Mouse (Mus musculus): ENCODE results near the gene Tmem125. TPM values are rescaled to one million over a fixed set of nuclear protein-coding genes. Genes with fewer than 3 reads are reported as not detected.
A peak's percentile ranks its signal among the peaks of the same experiment; 100 is the strongest.

The Tmem125 gene
- polyA plus RNA-seq, 1 experiment from 2014 or later = 0.32 TPM

- H3K27me3 ChIP-seq (ENCODE audit: control insufficient read depth, insufficient read depth, low read length) = peaks cover 2% of the 10 kb centered on the region
- 76% methylated on average over 14 of the region's 14 CpGs for WGBS
- H3K9ac ChIP-seq (ENCODE audit: low read length) = no peak overlapping the region
- ATAC-seq (replicated peaks; ENCODE audit: low FRiP score) (no peak), DNase-seq (ENCODE audit: low spot score) (no peak)
- H3K4me2 ChIP-seq (ENCODE audit: low read depth, low read length, severe bottlenecking) = peak overlapping the region; percentile 58; the same call in 1 of the 2 replicates
- H3K9me3 ChIP-seq (ENCODE audit: control insufficient read depth, low read length) = no peaks in the 10 kb centered on the region
- no peak overlapping the region for H3K4me3 ChIP-seq (ENCODE audit: low read depth, low read length)
- H3K4me1 ChIP-seq (replicated peaks; ENCODE audit: control insufficient read depth, insufficient read depth, low read length) = peaks cover 2% of the 10 kb centered on the region; the same call in 1 of the 2 replicates
- no peaks in the 10 kb centered on the region for H3K36me3 ChIP-seq (ENCODE audit: control insufficient read depth, insufficient read depth, low read length)
- H3K27ac ChIP-seq (ENCODE audit: low read depth, low read length) = no peak overlapping the region
Measured at GRCm38 (mm10) chr4:118544441-118545127, 740 bp upstream of the Tmem125 start.

GRCm38 (mm10) chr4:118543158-118543530 is 700 bp downstream of the Tmem125 start:
- Histone ChIP-seq H3K4me1 (replicated peaks; ENCODE audit: control insufficient read depth, insufficient read depth, low read length) (peaks cover 2% of the 10 kb centered on the region; the same call in 1 of the 2 replicates), H3K9ac (ENCODE audit: low read length) (no peak overlapping the region; the same call in 1 of the 2 replicates), H3K9me3 (ENCODE audit: control insufficient read depth, low read length) (no peaks in the 10 kb centered on the region), H3K4me2 (ENCODE audit: low read depth, low read length, severe bottlenecking) (peak overlapping the region; percentile 58), H3K36me3 (ENCODE audit: control insufficient read depth, insufficient read depth, low read length) (no peaks in the 10 kb centered on the region), H3K27ac (ENCODE audit: low read depth, low read length) (no peak overlapping the region), H3K4me3 (ENCODE audit: low read depth, low read length) (peak overlapping the region; percentile 31; the same call in 1 of the 2 replicates), H3K27me3 (ENCODE audit: control insufficient read depth, insufficient read depth, low read length) (peaks cover 2% of the 10 kb centered on the region)
- 19% methylated on average over 13 of the region's 13 CpGs for WGBS
- ATAC-seq (replicated peaks; ENCODE audit: low FRiP score) (no peak), DNase-seq (ENCODE audit: low spot score) (no peak)

GRCm38 (mm10) chr4:118542510-118543157 is 1.2 kb downstream of the Tmem125 start:
- DNase-seq (ENCODE audit: low spot score) (no peak), ATAC-seq (replicated peaks; ENCODE audit: low FRiP score) (no peak)
- no peaks in the 10 kb centered on the region for H3K9me3 ChIP-seq (ENCODE audit: control insufficient read depth, low read length)
- no peaks in the 10 kb centered on the region for H3K36me3 ChIP-seq (ENCODE audit: control insufficient read depth, insufficient read depth, low read length)
- WGBS = 62% methylated on average over 9 of the region's 9 CpGs
- H3K9ac ChIP-seq (ENCODE audit: low read length) = no peak overlapping the region
- peaks cover 2% of the 10 kb centered on the region for H3K27me3 ChIP-seq (ENCODE audit: control insufficient read depth, insufficient read depth, low read length)
- H3K4me3 ChIP-seq (ENCODE audit: low read depth, low read length) = no peak overlapping the region
- no peak overlapping the region for H3K27ac ChIP-seq (ENCODE audit: low read depth, low read length)
- no peak overlapping the region; the same call in 1 of the 2 replicates for H3K4me2 ChIP-seq (ENCODE audit: low read depth, low read length, severe bottlenecking)
- H3K4me1 ChIP-seq (replicated peaks; ENCODE audit: control insufficient read depth, insufficient read depth, low read length) = peaks cover 2% of the 10 kb centered on the region; the same call in 1 of the 2 replicates

- H3K9me3 ChIP-seq (ENCODE audit: control insufficient read depth, low read length) = no peaks in the 10 kb centered on the region
- peaks cover 2% of the 10 kb centered on the region for H3K27me3 ChIP-seq (ENCODE audit: control insufficient read depth, insufficient read depth, low read length)
- no peak overlapping the region for H3K27ac ChIP-seq (ENCODE audit: low read depth, low read length)
- H3K36me3 ChIP-seq (ENCODE audit: control insufficient read depth, insufficient read depth, low read length) = no peaks in the 10 kb centered on the region
- no peak overlapping the region for H3K9ac ChIP-seq (ENCODE audit: low read length)
- DNase-seq (ENCODE audit: low spot score) = no peak
- H3K4me3 ChIP-seq (ENCODE audit: low read depth, low read length) = no peak overlapping the region
- H3K4me1 ChIP-seq (replicated peaks; ENCODE audit: control insufficient read depth, insufficient read depth, low read length) = peaks cover 2% of the 10 kb centered on the region; the same call in 1 of the 2 replicates
- H3K4me2 ChIP-seq (ENCODE audit: low read depth, low read length, severe bottlenecking) = no peak overlapping the region
- ATAC-seq (replicated peaks; ENCODE audit: low FRiP score) = no peak
- 10% methylated on average over 10 of the region's 10 CpGs for WGBS
Measured at GRCm38 (mm10) chr4:118539904-118540303, 3.9 kb downstream of the Tmem125 start.

- no peak overlapping the region for H3K4me3 ChIP-seq (ENCODE audit: low read depth, low read length)
- ATAC-seq (replicated peaks; ENCODE audit: low FRiP score) = no peak
- peaks cover 2% of the 10 kb centered on the region for H3K27me3 ChIP-seq (ENCODE audit: control insufficient read depth, insufficient read depth, low read length)
- WGBS = 46% methylated on average over 6 of the region's 6 CpGs
- H3K9me3 ChIP-seq (ENCODE audit: control insufficient read depth, low read length) = no peaks in the 10 kb centered on the region
- no peak for DNase-seq (ENCODE audit: low spot score)
- no peaks in the 10 kb centered on the region for H3K36me3 ChIP-seq (ENCODE audit: control insufficient read depth, insufficient read depth, low read length)
- H3K4me1 ChIP-seq (replicated peaks; ENCODE audit: control insufficient read depth, insufficient read depth, low read length) = no peaks in the 10 kb centered on the region
- no peak overlapping the region for H3K4me2 ChIP-seq (ENCODE audit: low read depth, low read length, severe bottlenecking)
- no peak overlapping the region for H3K9ac ChIP-seq (ENCODE audit: low read length)
- no peak overlapping the region for H3K27ac ChIP-seq (ENCODE audit: low read depth, low read length)
Measured at GRCm38 (mm10) chr4:118537801-118538200, 6.0 kb downstream of the Tmem125 start.

- Histone ChIP-seq H3K27me3 (ENCODE audit: control insufficient read depth, insufficient read depth, low read length) (no peaks in the 10 kb centered on the region), H3K4me1 (replicated peaks; ENCODE audit: control insufficient read depth, insufficient read depth, low read length) (no peaks in the 10 kb centered on the region; the same call in 1 of the 2 replicates), H3K27ac (ENCODE audit: low read depth, low read length) (no peak overlapping the region), H3K9ac (ENCODE audit: low read length) (no peak overlapping the region), H3K4me3 (ENCODE audit: low read depth, low read length) (no peak overlapping the region), H3K36me3 (ENCODE audit: control insufficient read depth, insufficient read depth, low read length) (no peaks in the 10 kb centered on the region), H3K9me3 (ENCODE audit: control insufficient read depth, low read length) (no peaks in the 10 kb centered on the region), H3K4me2 (ENCODE audit: low read depth, low read length, severe bottlenecking) (no peak overlapping the region)
- ATAC-seq (replicated peaks; ENCODE audit: low FRiP score) (no peak), DNase-seq (ENCODE audit: low spot score) (no peak)
- 80% methylated on average over 6 of the region's 6 CpGs for WGBS
Measured at GRCm38 (mm10) chr4:118535610-118536009, 8.2 kb downstream of the Tmem125 start.

- Histone ChIP-seq H3K4me2 (ENCODE audit: low read depth, low read length, severe bottlenecking) (no peak overlapping the region), H3K9me3 (ENCODE audit: control insufficient read depth, low read length) (no peaks in the 10 kb centered on the region), H3K4me1 (replicated peaks; ENCODE audit: control insufficient read depth, insufficient read depth, low read length) (no peaks in the 10 kb centered on the region; the same call in 1 of the 2 replicates), H3K27ac (ENCODE audit: low read depth, low read length) (no peak overlapping the region), H3K36me3 (ENCODE audit: control insufficient read depth, insufficient read depth, low read length) (no peaks in the 10 kb centered on the region), H3K27me3 (ENCODE audit: control insufficient read depth, insufficient read depth, low read length) (no peaks in the 10 kb centered on the region), H3K4me3 (ENCODE audit: low read depth, low read length) (no peak overlapping the region), H3K9ac (ENCODE audit: low read length) (no peak overlapping the region)
- 84% methylated on average over 7 of the region's 7 CpGs for WGBS
- no peak for DNase-seq (ENCODE audit: low spot score)
- ATAC-seq (replicated peaks; ENCODE audit: low FRiP score) = no peak
Measured at GRCm38 (mm10) chr4:118533605-118534004, 10.2 kb downstream of the Tmem125 start.

- no peak overlapping the region for H3K27ac ChIP-seq (ENCODE audit: low read depth, low read length)
- H3K36me3 ChIP-seq (ENCODE audit: control insufficient read depth, insufficient read depth, low read length) = no peaks in the 10 kb centered on the region
- no peaks in the 10 kb centered on the region for H3K27me3 ChIP-seq (ENCODE audit: control insufficient read depth, insufficient read depth, low read length)
- H3K4me1 ChIP-seq (replicated peaks; ENCODE audit: control insufficient read depth, insufficient read depth, low read length) = no peaks in the 10 kb centered on the region; the same call in 1 of the 2 replicates
- H3K4me2 ChIP-seq (ENCODE audit: low read depth, low read length, severe bottlenecking) = no peak overlapping the region
- no peak overlapping the region for H3K9ac ChIP-seq (ENCODE audit: low read length)
- DNase-seq (ENCODE audit: low spot score) (no peak), ATAC-seq (replicated peaks; ENCODE audit: low FRiP score) (no peak)
- 71% methylated on average over 3 of the region's 4 CpGs for WGBS
- H3K4me3 ChIP-seq (ENCODE audit: low read depth, low read length) = no peak overlapping the region
- H3K9me3 ChIP-seq (ENCODE audit: control insufficient read depth, low read length) = no peaks in the 10 kb centered on the region
Measured at GRCm38 (mm10) chr4:118533156-118533555, 10.7 kb downstream of the Tmem125 start.
